Mouse (Mus musculus): ENCODE data around the gene Scnn1a. TPM values are rescaled to one million over a fixed set of nuclear protein-coding genes. Genes with fewer than 3 reads are reported as not detected.

The Scnn1a gene
- polyA plus RNA-seq, 1 experiment = 0.16 TPM

DNA sequence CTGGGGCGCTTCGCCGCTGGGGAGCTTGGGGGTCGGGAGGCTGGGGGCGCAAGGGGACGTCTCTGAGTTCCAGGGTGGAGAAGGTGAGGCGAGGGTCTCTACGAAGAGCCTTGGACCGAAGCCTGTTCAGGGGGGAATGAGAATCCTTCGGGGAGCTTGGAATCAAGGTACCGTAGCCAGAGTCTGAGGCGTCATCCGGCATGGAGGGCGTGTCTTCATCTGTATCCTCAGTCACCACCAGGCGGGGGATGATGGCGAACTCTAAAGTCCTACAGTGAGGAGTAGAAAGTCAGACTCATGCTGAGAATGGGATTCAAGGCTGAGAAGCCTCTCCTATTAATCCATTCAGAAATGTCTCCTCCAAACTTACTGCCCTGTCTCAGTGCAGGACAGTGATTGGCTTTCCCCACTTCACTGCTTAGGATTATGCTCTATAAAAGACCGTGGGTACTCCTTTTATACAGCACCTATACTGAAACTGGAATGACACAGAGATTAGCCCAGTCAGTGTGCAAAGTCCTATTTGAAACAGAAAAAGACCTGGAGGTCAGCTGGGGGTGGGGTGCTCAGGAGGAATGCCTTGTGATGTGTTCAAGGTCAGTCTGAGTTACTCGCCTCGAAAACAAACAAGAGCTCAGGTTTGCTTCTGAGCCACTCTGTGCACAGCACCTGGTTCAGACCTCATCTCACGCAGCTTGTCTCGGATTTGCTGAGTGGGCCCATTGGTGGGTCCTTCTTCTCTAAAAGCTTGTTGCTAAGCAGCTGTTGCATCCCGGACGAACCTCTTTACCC is 43.2 kb downstream of the Scnn1a start:
- Histone ChIP-seq H3K79me3 (ENCODE audit: low read depth) (no peaks in the 10 kb centered on the region), H3K27me3 (ENCODE audit: control insufficient read depth, insufficient read depth, insufficient read length) (no peaks in the 10 kb centered on the region), H3K4me3 (ENCODE audit: insufficient read depth, poor library complexity, severe bottlenecking) (no peak overlapping the region), H3ac (ENCODE audit: control insufficient read depth, insufficient read length, low read depth) (no peak overlapping the region), H3K36me3 (ENCODE audit: control insufficient read depth, insufficient read depth) (peaks cover 38% of the 10 kb centered on the region), H3K79me2 (ENCODE audit: control insufficient read depth, insufficient read depth) (no peaks in the 10 kb centered on the region)
- TF ChIP-seq CTCF (IDR thresholded peaks at IDR 0.05; ENCODE audit: control insufficient read depth, insufficient read depth, insufficient read length) (no peak), MYOD1 (IDR thresholded peaks at IDR 0.05; ENCODE audit: control insufficient read depth, insufficient read length, low read depth) (no peak), USF1 (IDR thresholded peaks at IDR 0.05; ENCODE audit: low read depth) (no peak), MAX (IDR thresholded peaks at IDR 0.05) (no peak), MYOG (IDR thresholded peaks at IDR 0.05; ENCODE audit: control insufficient read depth, extremely low read depth, insufficient read length) (no peak), FOSL1 (IDR thresholded peaks at IDR 0.05; ENCODE audit: insufficient read depth, low read length, poor library complexity, severe bottlenecking) (no peak), CEBPB (IDR thresholded peaks at IDR 0.05; ENCODE audit: low read depth) (no peak)

GRCm38 (mm10) chr6:125364448-125364847 is 44.0 kb downstream of the Scnn1a start:
- Histone ChIP-seq H3K4me3 (ENCODE audit: insufficient read depth, poor library complexity, severe bottlenecking) (no peak overlapping the region), H3K27me3 (ENCODE audit: control insufficient read depth, insufficient read depth, insufficient read length) (no peaks in the 10 kb centered on the region), H3K79me3 (ENCODE audit: low read depth) (no peaks in the 10 kb centered on the region), H3K79me2 (ENCODE audit: control insufficient read depth, insufficient read depth) (no peaks in the 10 kb centered on the region), H3ac (ENCODE audit: control insufficient read depth, insufficient read length, low read depth) (no peak overlapping the region), H3K36me3 (ENCODE audit: control insufficient read depth, insufficient read depth) (peaks cover 30% of the 10 kb centered on the region)
- TF ChIP-seq CTCF (IDR thresholded peaks at IDR 0.05; ENCODE audit: control insufficient read depth, insufficient read depth, insufficient read length) (no peak), USF1 (IDR thresholded peaks at IDR 0.05; ENCODE audit: low read depth) (no peak), FOSL1 (IDR thresholded peaks at IDR 0.05; ENCODE audit: insufficient read depth, low read length, poor library complexity, severe bottlenecking) (no peak), CEBPB (IDR thresholded peaks at IDR 0.05; ENCODE audit: low read depth) (no peak)

DNA sequence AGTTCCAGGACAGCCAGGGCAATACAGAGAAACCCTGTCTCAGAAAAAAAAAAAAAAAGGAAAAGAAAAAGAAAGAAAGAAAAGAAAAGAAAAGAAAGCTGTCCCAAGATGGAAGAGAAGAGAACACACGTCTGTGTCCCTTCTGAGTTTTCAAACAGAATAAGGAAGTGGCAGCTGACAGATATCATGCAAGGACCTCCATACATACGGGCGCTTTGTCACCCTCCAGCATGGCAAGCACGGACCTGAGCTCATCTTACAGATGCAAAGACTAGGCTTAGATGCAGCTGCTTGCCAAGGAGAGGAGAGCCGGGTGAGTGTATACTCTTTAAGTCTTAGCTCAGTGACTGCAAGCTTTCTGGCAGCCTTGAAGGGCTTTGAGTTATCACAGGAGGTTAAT is 45.1 kb downstream of the Scnn1a start:
- H3ac ChIP-seq (ENCODE audit: control insufficient read depth, insufficient read length, low read depth) = no peak overlapping the region
- H3K4me3 ChIP-seq (ENCODE audit: insufficient read depth, poor library complexity, severe bottlenecking) = no peak overlapping the region
- peaks cover 22% of the 10 kb centered on the region for H3K36me3 ChIP-seq (ENCODE audit: control insufficient read depth, insufficient read depth)
- no peaks in the 10 kb centered on the region for H3K79me3 ChIP-seq (ENCODE audit: low read depth)
- H3K79me2 ChIP-seq (ENCODE audit: control insufficient read depth, insufficient read depth) = no peaks in the 10 kb centered on the region
- TF ChIP-seq CTCF (IDR thresholded peaks at IDR 0.05; ENCODE audit: control insufficient read depth, insufficient read depth, insufficient read length) (no peak), CEBPB (IDR thresholded peaks at IDR 0.05; ENCODE audit: low read depth) (no peak), MYOD1 (IDR thresholded peaks at IDR 0.05; ENCODE audit: control insufficient read depth, insufficient read length, low read depth) (no peak), MAX (IDR thresholded peaks at IDR 0.05) (no peak), FOSL1 (IDR thresholded peaks at IDR 0.05; ENCODE audit: insufficient read depth, low read length, poor library complexity, severe bottlenecking) (no peak)
- H3K27me3 ChIP-seq (ENCODE audit: control insufficient read depth, insufficient read depth, insufficient read length) = peaks cover 9% of the 10 kb centered on the region

GRCm38 (mm10) chr6:125366133-125366532 is 45.7 kb downstream of the Scnn1a start:
- Histone ChIP-seq H3K79me2 (ENCODE audit: control insufficient read depth, insufficient read depth) (no peaks in the 10 kb centered on the region), H3K79me3 (ENCODE audit: low read depth) (no peaks in the 10 kb centered on the region), H3K36me3 (ENCODE audit: control insufficient read depth, insufficient read depth) (peaks cover 16% of the 10 kb centered on the region), H3K27me3 (ENCODE audit: control insufficient read depth, insufficient read depth, insufficient read length) (peaks cover 12% of the 10 kb centered on the region), H3ac (ENCODE audit: control insufficient read depth, insufficient read length, low read depth) (no peak overlapping the region), H3K4me3 (ENCODE audit: insufficient read depth, poor library complexity, severe bottlenecking) (no peak overlapping the region)
- no peak for TF ChIP-seq MYOD1 (IDR thresholded peaks at IDR 0.05; ENCODE audit: control insufficient read depth, insufficient read length, low read depth)
- no peak for TF ChIP-seq CTCF (IDR thresholded peaks at IDR 0.05; ENCODE audit: control insufficient read depth, insufficient read depth, insufficient read length)
- no peak for TF ChIP-seq FOSL1 (IDR thresholded peaks at IDR 0.05; ENCODE audit: insufficient read depth, low read length, poor library complexity, severe bottlenecking)
- no peak for TF ChIP-seq USF1 (IDR thresholded peaks at IDR 0.05; ENCODE audit: low read depth)

- no peaks in the 10 kb centered on the region for H3K36me3 ChIP-seq (ENCODE audit: control insufficient read depth, insufficient read depth)
- peaks cover 22% of the 10 kb centered on the region for H3K27me3 ChIP-seq (ENCODE audit: control insufficient read depth, insufficient read depth, insufficient read length)
- no peak overlapping the region for H3ac ChIP-seq (ENCODE audit: control insufficient read depth, insufficient read length, low read depth)
- TF ChIP-seq MYOD1 (IDR thresholded peaks at IDR 0.05; ENCODE audit: control insufficient read depth, insufficient read length, low read depth) (no peak), CTCF (IDR thresholded peaks at IDR 0.05; ENCODE audit: control insufficient read depth, insufficient read depth, insufficient read length) (no peak), USF1 (IDR thresholded peaks at IDR 0.05; ENCODE audit: low read depth) (no peak), CEBPB (IDR thresholded peaks at IDR 0.05; ENCODE audit: low read depth) (no peak), MYOG (IDR thresholded peaks at IDR 0.05; ENCODE audit: control insufficient read depth, extremely low read depth, insufficient read length) (no peak), FOSL1 (IDR thresholded peaks at IDR 0.05; ENCODE audit: insufficient read depth, low read length, poor library complexity, severe bottlenecking) (no peak), MAX (IDR thresholded peaks at IDR 0.05) (no peak)
- no peaks in the 10 kb centered on the region for H3K79me2 ChIP-seq (ENCODE audit: control insufficient read depth, insufficient read depth)
- H3K4me3 ChIP-seq (ENCODE audit: insufficient read depth, poor library complexity, severe bottlenecking) = no peak overlapping the region
- no peaks in the 10 kb centered on the region for H3K79me3 ChIP-seq (ENCODE audit: low read depth)
These were observed 47.4 kb downstream of the Scnn1a start for GRCm38 (mm10) chr6:125367758-125368371.

Measured in C2C12 (cell line).